Mouse (Mus musculus) adrenal gland, postnatal 36 days (tissue): ENCODE measurements around the gene Hoxc6. TPM values are rescaled to one million over a fixed set of nuclear protein-coding genes. Genes with fewer than 3 reads are reported as not detected.

Experiments
- DNase-seq, 2 experiments: peaks; one replicate each; pipeline ENCODE4 v3.0.0; 2021; ENCODE audit warnings: mixed read lengths in 1 of 2
- total RNA-seq, 2 experiments: library from RNA; stranded (reverse); gene quantifications; 2 replicates each; pipeline ENCODE4 v1.2.3; 2021

Gene Hoxc6
- total RNA-seq, 2 experiments from 2014 or later = 43.2 to 46.3 TPM

DNA sequence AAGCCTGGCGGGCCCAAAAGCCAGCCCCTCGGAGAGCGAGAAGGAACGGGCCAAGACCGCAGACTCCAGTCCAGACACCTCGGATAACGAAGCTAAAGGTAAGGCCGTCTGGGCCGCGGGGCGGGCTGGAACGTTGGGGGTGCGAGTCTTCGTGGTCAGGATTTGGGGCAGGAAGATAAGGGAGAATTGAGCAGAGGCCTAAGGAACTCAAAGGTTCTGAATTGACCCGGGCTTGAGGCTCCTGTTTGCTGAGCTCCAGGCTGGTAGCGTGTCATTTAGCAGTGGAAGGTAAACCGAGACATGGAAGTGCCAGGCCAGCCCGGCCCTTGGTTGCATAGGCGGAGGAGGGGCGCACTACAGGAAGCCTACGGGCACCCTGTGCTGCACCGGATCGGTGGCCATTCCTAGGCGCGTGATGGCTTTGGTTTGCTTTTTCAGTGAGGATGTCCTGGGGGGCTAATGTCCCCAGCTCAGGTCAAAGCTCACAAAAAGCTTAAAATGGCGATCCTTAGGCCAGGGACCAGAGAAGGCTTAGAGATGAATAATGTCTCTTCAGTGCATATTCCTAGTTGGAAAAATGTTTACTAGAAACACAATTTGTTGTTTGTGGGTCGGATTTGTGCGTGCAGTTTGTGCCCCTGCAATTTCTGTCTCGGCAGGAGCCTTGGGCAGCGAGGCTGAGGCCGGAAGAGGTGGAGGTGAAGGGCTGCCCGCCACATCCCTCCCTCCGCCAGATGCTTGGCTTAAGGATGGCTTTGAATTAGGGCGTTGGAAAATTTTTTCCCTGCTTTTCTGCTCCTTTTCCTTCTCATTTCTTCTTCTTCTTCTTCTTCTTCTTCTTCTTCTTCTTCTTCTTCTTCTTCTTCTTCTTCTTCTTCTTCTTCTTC, 30.3 kb upstream of the Hoxc6 start:
- no peak for DNase-seq

DNA sequence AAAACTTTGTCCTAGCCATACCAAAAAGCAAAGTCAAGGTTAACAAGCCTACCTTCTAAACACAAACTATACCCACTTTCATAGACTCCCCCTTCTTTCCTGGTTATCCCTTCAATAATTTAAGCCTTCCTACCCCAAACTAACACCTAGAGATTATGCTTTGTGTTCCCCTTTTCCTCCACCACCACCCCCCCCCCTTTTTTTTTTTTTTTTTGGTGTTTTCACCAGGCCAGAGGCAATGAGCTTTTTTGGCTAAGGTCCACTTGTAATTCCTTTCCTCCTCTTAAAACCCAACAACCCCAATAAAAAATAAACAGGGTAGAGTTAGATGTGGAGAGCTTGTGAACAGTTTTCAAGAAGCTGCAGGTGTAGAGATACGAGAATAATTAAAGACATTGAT, 28.8 kb upstream of the Hoxc6 start:
- DNase-seq = no peak

DNA sequence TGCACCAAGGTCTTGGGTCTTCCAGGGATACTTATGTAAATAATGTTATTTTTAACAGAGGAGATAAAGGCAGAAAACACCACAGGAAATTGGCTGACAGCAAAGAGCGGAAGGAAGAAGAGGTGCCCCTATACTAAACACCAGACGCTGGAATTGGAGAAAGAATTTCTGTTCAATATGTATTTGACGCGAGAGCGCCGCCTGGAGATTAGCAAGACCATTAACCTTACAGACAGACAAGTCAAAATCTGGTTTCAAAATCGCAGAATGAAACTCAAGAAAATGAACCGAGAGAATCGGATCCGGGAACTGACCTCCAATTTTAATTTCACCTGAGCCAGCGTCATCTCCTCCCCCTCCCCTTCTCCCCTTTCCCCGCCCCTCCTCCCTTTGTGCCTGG, 27.3 kb upstream of the Hoxc6 start:
- DNase-seq = no peak

DNA sequence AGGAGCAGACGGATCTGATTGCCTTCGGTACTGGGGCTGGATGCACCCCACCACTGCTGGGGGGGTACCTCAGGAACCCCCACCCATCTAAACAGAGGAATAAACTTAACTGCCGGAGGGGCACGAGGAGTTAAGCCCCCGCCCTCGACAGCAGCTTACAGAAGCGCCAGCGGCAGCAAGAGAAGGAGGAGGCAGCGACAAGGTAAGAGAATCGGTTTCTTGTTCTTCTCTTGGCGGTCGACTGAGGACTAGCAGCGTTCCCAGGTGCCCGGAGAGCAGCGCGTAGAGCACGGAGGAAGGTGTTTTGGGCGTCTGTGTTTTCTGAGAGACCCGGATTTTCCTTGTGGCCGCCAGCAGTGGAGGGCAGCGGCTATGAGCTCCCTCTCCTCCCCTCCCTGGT, 25.8 kb upstream of the Hoxc6 start:
- no peak for DNase-seq

DNA sequence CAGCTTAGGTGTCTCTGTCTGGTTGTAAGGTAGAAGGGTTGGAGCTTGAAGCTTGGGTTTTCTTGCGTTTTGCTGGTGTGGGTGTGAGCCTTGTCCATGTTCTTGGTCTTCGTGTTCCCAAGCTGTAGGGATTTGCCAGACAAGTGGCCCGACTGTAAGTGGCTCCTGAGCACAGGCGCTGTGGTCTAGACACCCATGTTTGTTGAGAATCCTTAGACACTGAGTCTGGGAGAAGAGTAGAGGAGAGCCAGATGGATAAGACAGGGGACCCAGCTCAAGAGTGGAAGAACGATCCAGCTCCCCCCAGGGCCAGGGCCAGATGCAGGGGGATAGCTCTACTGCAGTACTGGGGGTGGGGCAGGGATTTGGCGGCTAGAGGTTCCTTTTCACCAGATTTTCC, 25.3 kb upstream of the Hoxc6 start:
- no peak for DNase-seq

DNA sequence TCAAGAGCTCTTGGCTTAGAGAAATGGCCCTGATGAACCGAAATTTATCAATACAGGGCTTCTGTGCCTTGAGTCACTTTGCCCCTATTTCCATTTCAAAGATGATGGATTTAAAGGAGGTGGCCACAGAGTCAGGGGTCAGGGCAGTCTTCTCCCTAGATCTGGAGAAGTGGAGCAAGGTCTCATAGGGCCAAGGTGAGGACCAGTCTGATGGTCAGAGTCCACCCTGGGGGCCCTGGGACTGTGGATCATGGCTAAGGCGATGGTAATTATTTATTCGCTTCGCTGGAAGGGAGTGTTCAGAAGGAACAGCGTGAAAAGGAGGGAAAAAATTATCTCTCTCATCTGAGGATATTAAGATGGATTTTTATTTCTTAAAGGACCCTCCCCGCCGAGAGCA, 23.0 kb upstream of the Hoxc6 start:
- DNase-seq = no peak

DNA sequence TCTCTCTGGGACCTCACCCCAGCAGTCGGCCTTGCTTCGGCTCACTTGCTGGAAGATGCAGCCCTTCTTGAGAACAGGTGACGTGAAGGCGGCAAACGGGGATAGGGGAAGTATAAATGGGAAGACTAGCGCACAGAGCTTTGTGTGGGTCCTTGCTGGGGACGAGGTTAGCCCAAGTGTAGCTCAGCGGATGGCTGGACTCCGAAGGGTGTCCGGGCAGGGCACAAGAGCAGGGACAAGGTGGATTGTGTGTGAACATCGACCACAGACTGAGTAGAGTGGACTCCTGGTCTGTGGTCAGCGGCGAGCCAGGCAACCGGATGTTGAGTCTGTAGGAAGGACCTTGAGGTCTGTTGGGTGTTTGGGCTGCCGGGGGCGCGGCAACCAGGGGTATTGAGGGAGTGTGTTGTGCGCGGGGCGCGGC, 22.4 kb upstream of the Hoxc6 start:
- DNase-seq = no peak

DNA sequence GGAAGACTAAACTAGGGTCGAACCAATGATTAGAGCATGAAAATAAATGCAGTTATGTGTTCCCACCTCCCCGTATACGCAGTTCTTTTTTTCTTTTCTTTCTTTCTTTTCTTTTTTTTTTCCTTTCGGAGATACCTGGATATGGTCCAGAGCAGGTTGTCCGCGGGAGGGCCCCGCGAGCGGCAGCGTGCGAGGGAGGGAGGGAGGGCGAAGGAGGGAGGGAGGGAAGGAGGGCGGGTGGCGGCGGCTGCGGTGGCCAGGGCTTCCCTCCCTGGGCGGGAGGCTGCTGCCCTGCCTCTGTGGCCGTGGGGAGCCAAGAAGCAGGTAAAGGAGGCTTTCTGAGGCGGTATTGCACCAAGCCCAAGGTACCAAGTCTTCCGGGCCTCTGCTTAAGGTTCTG, 21.9 kb upstream of the Hoxc6 start, which contains the start of gene Hoxc9:
Gene Hoxc9, plus strand, starts transcription at position 269 of the 400 bp plus-strand sequence.
- DNase-seq = no peak

DNA sequence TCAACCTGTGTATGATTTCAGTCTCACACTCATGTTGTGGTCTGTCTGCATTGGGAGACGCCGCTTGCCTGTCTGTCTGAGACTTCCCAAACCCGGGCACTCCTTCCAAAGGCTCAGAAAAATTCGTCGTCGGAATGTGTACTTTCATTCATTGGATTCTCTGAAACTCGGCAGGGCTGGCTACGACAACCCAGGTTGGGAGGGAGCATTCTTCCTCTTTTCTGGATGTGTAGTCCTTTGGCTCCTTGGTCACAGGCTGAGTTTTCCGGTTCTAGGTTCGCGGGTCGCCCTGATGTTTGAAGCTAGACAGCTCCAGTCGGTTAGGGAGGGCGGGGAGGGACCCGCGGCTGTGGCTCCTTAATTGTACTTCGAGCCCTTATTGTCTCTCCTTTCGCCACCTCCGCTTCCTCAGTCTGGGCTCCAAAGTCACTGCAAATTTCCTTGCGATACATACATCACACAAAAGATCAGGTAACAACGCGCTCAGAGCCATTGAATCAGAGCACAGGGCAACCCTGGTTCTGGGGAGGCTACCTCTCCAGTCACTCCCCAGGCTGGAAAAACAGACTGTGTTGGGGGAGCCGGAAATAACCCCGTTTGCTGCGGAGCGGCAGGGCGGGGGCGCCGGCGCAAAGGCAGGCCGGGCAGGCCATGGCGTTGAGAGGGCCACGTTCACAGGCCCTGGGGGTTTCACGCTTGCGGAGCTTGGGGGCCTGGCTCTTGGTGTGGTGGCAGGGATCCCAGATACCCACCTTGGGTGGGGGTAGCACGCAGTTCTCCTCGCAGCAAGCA, 21.2 kb upstream of the Hoxc6 start:
- DNase-seq = no peak

DNA sequence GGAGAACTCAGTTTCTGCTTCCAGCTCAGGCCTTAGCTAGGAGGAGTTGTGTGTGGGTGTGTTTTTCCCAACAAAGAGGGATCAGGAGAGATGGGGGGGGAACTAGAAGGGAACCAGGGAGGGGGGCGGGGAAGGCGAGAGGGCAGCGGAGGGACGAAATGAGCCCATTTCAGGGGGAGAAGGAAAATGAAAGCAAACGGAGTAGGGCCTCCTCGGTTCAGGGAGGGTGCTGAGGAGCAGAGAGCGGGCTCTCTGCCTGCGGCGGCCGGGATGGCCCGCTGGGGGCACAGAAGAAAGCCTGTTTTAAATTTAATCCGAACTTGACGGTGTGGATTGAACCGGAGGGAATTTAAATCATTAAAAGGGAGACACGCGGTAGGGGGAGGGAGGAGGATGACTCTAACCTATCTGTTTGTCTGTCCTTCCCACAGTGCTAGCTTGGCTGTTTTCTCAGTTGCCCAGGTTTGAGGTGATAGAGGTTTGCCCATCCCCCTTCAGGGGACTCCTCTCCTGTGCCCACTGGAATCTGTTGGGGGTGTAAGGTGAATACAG, 20.6 kb upstream of the Hoxc6 start:
- no peak for DNase-seq

DNA sequence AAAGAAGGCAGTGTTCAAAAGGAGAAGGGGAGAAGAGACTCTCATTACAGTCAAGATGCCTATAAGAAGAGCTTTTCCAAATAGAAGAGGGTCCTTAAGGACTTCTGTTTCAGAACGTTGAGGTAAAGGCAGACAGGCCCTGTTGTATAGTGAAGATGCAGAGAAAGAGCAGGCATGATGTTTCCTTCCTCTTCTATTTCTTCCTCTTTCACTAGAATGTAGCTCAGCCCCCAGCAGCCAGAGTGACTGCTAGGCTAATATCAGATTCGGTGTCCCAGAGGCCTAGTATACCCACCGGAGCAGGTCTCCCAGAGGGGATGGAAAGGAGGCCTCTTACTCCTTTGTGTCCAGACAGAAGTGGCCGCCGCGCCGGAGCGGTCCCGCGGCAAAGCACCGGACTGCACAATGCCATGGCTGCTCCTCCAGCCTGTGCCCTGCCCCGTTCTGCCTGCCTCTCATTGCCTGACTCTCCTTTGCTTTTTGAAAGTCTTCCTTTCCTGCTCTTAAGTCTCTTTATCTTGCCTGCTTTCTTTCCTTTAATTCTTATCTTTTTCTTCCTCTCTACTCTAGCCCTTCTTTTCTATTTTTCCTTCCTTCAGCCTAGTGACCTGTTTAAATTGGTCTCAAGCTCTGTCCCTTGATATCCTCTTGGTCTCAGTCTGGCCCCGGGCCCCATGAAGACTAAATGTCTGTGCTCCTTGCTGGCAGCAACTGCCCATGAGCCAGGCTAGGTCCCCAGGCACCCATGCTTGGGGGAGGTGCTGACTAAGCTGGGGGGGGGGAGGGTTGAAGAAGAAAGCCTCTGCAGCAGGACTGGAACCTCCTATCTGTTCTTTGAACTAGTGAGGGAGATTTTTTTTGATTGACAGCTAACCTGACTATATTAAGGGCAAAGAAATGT, 19.2 kb upstream of the Hoxc6 start:
- no peak for DNase-seq

DNA sequence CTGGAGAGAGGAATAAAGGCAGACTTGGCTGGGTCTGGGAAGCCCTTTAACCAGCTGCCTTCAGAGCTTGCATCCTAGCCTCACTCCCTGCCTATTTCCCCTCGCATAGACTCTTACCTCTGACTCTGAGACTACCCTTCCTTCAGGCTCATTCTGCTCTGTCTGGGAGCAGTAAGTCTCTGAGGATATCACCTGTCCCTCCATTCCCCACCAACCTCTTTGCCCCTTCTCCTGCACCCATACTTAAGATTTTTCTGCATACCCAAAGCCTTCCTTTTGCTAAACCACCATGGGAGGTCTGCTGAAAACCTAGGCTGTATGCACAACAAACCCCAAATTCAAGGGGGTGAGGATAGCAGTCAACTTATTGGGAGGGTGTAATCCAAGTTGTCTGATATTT, 18.1 kb upstream of the Hoxc6 start:
- no peak for DNase-seq

DNA sequence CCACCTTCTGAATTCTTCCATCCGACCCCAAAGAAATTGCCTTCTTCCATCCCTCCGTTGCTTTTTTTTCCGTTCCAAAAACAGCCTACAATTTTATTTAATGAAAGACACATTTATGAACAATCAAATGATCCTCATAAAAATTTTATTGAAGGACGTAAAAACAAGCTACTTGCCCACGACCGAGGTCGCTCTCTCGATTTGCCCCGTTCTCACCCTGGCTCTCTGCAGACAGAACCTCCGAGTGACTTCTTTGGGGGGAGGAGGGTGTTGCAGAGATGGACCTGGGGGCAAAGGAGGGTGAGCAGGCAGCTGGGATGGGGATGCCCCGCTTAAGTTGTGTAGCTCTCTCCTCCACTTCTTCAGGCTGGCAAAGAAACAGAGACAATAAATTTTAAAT, 17.7 kb upstream of the Hoxc6 start:
- DNase-seq = no peak

DNA sequence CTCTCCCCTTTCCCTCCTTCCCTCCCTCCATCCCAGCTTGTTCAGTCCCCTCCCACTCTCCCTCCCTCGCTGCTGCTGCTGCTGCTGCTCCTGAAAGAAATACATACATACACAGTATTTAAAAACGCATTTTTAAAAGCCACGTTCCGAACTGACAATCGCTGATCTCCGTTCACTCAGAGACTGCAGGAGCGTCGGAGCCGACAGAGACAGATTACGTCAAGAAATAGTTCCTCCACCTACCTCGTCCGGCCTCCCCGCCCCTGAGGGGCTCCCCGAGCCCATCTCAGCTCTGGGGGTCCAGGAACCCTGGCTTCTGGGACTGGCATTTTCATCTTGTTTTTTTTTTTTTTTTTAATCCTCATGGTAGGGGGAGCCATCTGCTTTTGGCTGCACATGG, 17.1 kb upstream of the Hoxc6 start:
- no peak for DNase-seq

DNA sequence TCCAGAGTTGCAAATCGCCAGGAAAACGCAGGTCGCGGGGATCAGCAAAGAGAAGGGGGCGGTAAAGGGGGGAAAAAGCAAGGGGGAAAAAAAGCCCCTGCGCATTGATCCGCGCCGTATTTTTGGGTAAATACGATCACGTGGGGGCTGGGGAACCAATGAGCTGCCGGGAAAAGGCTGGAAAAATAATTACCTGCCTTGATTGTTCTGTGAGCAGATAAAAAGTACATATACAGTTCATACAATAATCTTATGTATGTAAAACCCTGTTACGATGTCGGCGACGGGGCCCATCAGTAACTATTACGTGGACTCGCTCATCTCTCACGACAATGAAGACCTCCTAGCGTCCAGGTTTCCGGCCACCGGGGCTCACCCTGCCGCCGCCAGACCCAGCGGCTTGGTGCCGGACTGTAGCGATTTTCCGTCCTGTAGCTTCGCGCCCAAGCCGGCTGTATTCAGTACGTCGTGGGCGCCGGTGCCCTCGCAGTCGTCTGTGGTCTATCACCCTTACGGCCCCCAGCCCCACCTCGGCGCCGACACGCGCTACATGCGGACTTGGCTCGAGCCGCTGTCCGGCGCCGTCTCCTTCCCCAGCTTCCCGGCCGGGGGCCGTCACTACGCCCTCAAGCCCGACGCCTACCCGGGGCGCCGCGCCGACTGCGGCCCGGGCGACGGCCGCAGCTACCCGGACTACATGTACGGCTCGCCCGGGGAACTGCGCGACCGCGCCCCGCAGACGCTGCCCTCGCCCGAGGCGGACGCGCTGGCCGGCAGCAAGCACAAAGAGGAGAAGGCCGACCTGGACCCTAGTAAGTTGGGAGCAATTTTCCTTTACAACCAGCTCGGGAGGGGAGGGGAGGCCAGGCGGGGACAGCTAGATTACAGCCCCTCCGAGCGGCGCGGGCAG, 16.4 kb upstream of the Hoxc6 start:
- peak; percentile 28 to 54 for DNase-seq

DNA sequence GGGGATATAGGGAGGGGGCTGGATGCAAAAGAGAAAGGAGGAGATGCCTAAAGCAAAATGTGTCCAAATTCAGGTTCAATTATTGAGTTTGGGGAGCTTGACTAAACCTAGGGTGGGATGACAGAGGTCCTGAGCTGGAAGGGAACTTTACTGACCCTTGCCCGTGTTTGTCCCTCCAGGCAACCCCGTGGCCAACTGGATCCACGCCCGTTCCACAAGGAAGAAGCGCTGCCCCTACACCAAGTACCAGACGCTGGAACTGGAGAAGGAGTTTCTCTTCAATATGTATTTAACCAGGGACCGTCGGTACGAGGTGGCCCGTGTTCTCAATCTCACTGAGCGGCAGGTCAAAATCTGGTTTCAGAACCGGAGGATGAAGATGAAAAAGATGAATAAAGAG, 14.3 kb upstream of the Hoxc6 start:
- no peak for DNase-seq

DNA sequence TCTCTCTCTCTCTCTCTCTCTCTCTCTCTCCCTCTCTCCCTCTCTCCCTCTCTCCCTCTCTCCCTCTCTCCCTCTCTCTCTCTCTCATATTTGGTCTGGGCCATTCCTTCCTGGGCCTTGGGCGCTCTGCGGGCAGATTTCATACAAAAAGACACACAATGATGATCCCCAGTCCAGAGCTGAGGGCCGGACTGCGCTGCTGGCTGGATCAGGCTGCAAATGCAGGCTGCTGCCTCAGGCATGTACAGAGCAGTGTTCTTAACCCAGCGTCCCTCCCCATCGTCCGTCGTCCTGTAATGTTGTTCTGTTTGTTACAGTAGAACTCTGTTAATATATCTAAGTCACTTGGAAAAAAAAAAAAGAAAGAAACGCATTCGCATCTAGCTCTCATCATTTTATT, 13.5 kb upstream of the Hoxc6 start:
- no peak for DNase-seq

DNA sequence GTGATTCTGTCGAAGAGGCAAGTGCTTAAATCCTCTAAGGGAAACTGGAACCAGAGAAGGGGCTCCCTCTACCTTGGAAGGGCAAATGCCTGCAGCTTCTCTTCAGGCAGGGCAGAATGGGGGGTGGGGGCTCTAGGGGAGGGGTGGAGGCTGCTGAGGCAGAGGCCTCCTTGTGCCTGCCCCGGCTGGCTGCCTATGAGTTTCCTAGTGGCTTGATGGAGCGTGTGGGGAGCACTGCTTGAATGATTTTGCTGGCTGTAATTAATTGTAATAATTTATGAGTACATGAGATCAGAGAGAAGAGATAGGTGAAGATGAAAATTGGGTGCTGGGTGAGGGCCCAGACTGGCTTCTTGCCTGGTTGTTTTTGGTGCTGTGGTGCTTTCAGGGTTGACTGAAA, 13.1 kb upstream of the Hoxc6 start:
- no peak for DNase-seq

DNA sequence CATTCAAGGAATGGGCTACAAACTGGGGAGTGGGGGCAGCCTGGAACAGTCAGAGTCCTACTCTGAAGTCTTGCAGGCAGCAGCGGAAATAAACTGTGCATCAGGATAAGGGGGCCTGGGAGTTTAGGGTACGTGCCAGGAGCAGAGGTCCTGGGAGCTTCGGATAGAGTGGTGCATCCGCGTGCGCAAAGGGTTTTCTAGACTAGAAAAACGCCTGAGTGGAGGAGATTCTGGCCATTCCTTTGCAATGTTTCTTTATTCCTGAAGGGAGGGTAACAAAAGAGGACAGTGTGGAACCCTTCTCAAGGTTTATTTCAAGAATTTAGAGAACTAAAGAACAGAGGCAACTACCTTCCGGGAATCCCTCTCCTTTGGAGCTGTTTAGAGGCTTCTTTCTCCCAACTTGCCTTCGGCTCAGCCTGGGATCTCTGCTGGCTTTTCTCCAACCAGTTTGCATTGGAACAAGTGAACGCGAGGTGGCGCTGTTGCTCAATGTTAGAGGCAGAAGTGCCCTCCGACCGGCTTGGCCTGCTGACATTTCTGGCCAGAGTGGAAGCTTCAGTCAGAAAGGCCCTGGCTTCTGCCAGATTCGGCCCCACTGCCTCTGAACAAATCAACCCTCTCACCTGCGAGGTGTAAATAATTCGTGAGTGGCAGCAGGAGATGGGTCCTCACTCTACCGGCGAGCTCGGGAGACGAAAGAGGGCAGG, 10.8 kb upstream of the Hoxc6 start:
- peak; percentile 92 to 95 for DNase-seq

DNA sequence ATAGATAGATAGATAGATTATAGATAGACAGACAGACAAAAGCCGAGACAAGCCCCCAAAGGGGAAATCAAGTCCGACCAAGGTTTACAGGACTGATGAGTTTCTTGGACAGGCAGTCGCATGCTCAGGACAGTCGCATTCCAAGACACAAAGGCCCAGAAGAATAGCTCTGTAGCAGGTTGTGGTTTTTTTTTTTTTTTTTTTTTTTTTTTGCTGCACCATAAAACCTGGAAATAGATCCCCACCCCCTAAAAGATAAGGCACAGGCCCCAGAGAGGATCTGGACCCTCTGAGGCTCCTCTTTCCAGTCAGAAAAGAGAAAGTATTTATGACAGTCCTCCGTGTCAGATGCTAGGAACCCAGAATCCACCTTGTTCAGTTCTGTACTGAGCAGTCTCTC, 10.0 kb upstream of the Hoxc6 start:
- no peak for DNase-seq
